Mouse (Mus musculus) neural tube, embryonic 12.5 days (tissue): ENCODE data around the gene Gtf2ird2. TPM values are rescaled to one million over a fixed set of nuclear protein-coding genes. Genes with fewer than 3 reads are reported as not detected.

ENCODE experiments used
- ATAC-seq: fragments of 200-750 bp; cut with Nextera tagmentation; 2 replicates; pipeline ENCODE4 v1.8.0; 2017; ENCODE audit warnings: low read depth, mild to moderate bottlenecking, moderate TSS enrichment, moderate library complexity; ENCODE audit not compliant: low FRiP score
- H3K27ac ChIP-seq: fragments of 300-500 bp; sonication (generic); 2 replicates; pipeline ENCODE4 v1.5.1; 2016
- H3K27me3 ChIP-seq: fragments of 300-500 bp; sonication (generic); replicated peaks from 2 replicates; pipeline ENCODE4 v1.6.1; 2016; ENCODE audit warnings: mild to moderate bottlenecking
- H3K36me3 ChIP-seq: fragments of 300-500 bp; sonication (generic); 2 replicates; pipeline ENCODE4 v1.6.1; 2016; ENCODE audit warnings: mild to moderate bottlenecking
- H3K4me1 ChIP-seq: fragments of 300-500 bp; sonication (generic); 2 replicates; pipeline ENCODE4 v1.6.1; 2016
- H3K4me2 ChIP-seq: fragments of 300-500 bp; sonication (generic); replicated peaks from 2 replicates; pipeline ENCODE4 v1.6.1; 2016; ENCODE audit warnings: mild to moderate bottlenecking
- H3K4me3 ChIP-seq: fragments of 300-500 bp; sonication (generic); 2 replicates; pipeline ENCODE4 v1.5.1; 2016
- H3K9ac ChIP-seq: fragments of 300-500 bp; sonication (generic); 2 replicates; pipeline ENCODE4 v1.6.1; 2016; ENCODE audit warnings: mild to moderate bottlenecking
- H3K9me3 ChIP-seq: fragments of 300-500 bp; sonication (generic); 2 replicates; pipeline ENCODE4 v1.6.1; 2016; ENCODE audit warnings: mild to moderate bottlenecking
- WGBS: fragments of 180-500 bp; shearing (Covaris S2); methylation state at CpG from one replicate; pipeline ENCODE4 v1.1.7; 2016; 5-methylcytosine and 5-hydroxymethylcytosine counted together
- polyA plus RNA-seq: library from polyadenylated mRNA; unstranded; fragments of >200 nt; fragmentation: Nextera tagmentation; extraction: Ambion mirVana; gene quantifications from 2 replicates; pipeline ENCODE4 v1.2.1, GENCODE M21; 2016

Gtf2ird2 gene
- polyA plus RNA-seq, 1 experiment from 2014 or later = 12.4 TPM

- Histone ChIP-seq H3K4me1 (no peaks in the 10 kb centered on the region), H3K9ac (no peak overlapping the region), H3K36me3 (peaks cover 97% of the 10 kb centered on the region), H3K27me3 (no peaks in the 10 kb centered on the region), H3K27ac (no peak overlapping the region), H3K4me2 (no peak overlapping the region), H3K4me3 (no peak overlapping the region), H3K9me3 (no peaks in the 10 kb centered on the region)
- ATAC-seq = no peak
- whole genome bisulfite sequencing = 84% methylated on average over 4 of the region's 4 CpGs
Observed at GRCm38 (mm10) chr5:134258395-134258794, 74.6 kb downstream of the Gtf2ird2 start.

DNA sequence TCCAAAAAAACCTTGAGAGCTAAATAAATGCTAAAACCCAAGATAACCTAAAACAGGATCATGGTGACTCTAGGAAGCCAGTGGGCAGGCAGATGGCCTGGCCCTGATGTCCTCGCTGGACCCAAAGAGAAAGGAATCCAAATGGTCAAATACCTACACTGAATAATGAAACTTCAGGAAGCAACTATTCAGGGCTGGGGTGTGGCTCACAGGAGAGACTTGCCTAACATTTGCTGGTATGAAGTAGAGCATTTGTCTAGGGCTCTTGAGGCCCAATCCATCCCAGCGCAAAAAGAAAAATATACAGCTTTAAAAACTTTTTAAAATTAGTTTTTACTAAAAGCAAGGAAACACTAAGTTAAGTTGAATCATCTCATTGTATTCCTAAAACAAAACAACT lies 75.1 kb downstream of the Gtf2ird2 start:
- H3K4me3 ChIP-seq = no peak overlapping the region
- H3K27ac ChIP-seq = no peak overlapping the region
- H3K36me3 ChIP-seq = peaks cover 97% of the 10 kb centered on the region
- ATAC-seq = no peak
- no peak overlapping the region for H3K9ac ChIP-seq
- H3K27me3 ChIP-seq = no peaks in the 10 kb centered on the region
- H3K4me2 ChIP-seq = no peak overlapping the region
- no peaks in the 10 kb centered on the region for H3K4me1 ChIP-seq
- 94% methylated on average over 2 of the region's 2 CpGs for WGBS
- H3K9me3 ChIP-seq = no peaks in the 10 kb centered on the region

GRCm38 (mm10) chr5:134260001-134260636 lies 76.3 kb downstream of the Gtf2ird2 start:
- H3K4me3 ChIP-seq = no peak overlapping the region
- H3K9me3 ChIP-seq = no peaks in the 10 kb centered on the region
- no peaks in the 10 kb centered on the region for H3K27me3 ChIP-seq
- no peak overlapping the region for H3K4me2 ChIP-seq
- no peaks in the 10 kb centered on the region for H3K4me1 ChIP-seq
- H3K27ac ChIP-seq = no peak overlapping the region
- WGBS = 87% methylated on average over 9 of the region's 9 CpGs
- H3K36me3 ChIP-seq = peaks cover 97% of the 10 kb centered on the region
- H3K9ac ChIP-seq = no peak overlapping the region
- ATAC-seq = no peak

- Histone ChIP-seq H3K9me3 (no peaks in the 10 kb centered on the region), H3K36me3 (peaks cover 88% of the 10 kb centered on the region), H3K4me3 (no peak overlapping the region), H3K27ac (no peak overlapping the region), H3K4me2 (no peak overlapping the region), H3K27me3 (no peaks in the 10 kb centered on the region), H3K4me1 (no peaks in the 10 kb centered on the region), H3K9ac (no peak overlapping the region)
- 89% methylated on average over 2 of the region's 2 CpGs for WGBS
- no peak for ATAC-seq
Observed at GRCm38 (mm10) chr5:134265890-134266289, 82.1 kb downstream of the Gtf2ird2 start.

DNA sequence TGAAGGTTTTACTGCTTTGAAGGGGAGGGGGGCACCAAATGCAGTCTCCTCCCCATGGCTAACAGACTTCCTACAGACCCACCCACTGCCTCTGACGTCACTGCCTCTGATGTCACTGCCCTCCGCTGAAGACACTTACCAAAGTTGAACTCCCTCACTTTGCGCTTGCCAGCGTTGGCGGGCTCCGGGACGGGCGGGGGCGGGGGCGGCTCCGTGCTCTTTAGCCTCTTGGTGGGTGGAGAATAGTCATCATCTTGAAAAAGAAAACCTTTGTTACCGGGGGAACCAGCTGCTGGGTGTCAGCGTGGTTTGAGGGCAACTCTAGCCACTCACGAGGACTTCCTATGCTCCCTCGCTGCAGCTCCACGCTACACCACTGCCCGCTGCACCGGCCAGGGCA lies 82.6 kb downstream of the Gtf2ird2 start:
- Histone ChIP-seq H3K9ac (no peak overlapping the region), H3K36me3 (peaks cover 88% of the 10 kb centered on the region), H3K4me2 (no peak overlapping the region), H3K9me3 (no peaks in the 10 kb centered on the region), H3K4me1 (no peaks in the 10 kb centered on the region), H3K27me3 (no peaks in the 10 kb centered on the region), H3K4me3 (no peak overlapping the region), H3K27ac (no peak overlapping the region)
- 85% methylated on average over 18 of the region's 18 CpGs for WGBS
- ATAC-seq = no peak

GRCm38 (mm10) chr5:134268751-134269150 lies 84.9 kb downstream of the Gtf2ird2 start:
- Histone ChIP-seq H3K27ac (no peak overlapping the region), H3K4me2 (no peak overlapping the region), H3K9me3 (no peaks in the 10 kb centered on the region), H3K9ac (no peak overlapping the region), H3K4me1 (no peaks in the 10 kb centered on the region), H3K36me3 (peaks cover 88% of the 10 kb centered on the region), H3K27me3 (no peaks in the 10 kb centered on the region), H3K4me3 (no peak overlapping the region)
- no peak for ATAC-seq
- 98% methylated on average over 8 of the region's 8 CpGs for WGBS

- peaks cover 86% of the 10 kb centered on the region for H3K36me3 ChIP-seq
- ATAC-seq = no peak
- 93% methylated on average over 5 of the region's 5 CpGs for WGBS
Observed at GRCm38 (mm10) chr5:134269751-134270150, 85.9 kb downstream of the Gtf2ird2 start.

GRCm38 (mm10) chr5:134270566-134270965 lies 86.7 kb downstream of the Gtf2ird2 start:
- no peak for ATAC-seq
- H3K27ac ChIP-seq = no peak overlapping the region
- H3K4me3 ChIP-seq = no peak overlapping the region
- H3K4me1 ChIP-seq = no peaks in the 10 kb centered on the region
- no peaks in the 10 kb centered on the region for H3K27me3 ChIP-seq
- 98% methylated on average over 4 of the region's 4 CpGs for WGBS
- no peak overlapping the region for H3K4me2 ChIP-seq
- no peak overlapping the region for H3K9ac ChIP-seq
- H3K36me3 ChIP-seq = peaks cover 86% of the 10 kb centered on the region
- H3K9me3 ChIP-seq = no peaks in the 10 kb centered on the region

More at GRCm38 (mm10) chr5:134269751-134270150, 85.9 kb downstream of the Gtf2ird2 start:
- H3K4me3 ChIP-seq = no peak overlapping the region
- no peaks in the 10 kb centered on the region for H3K4me1 ChIP-seq
- no peaks in the 10 kb centered on the region for H3K9me3 ChIP-seq
- no peak overlapping the region for H3K4me2 ChIP-seq
- no peak overlapping the region for H3K27ac ChIP-seq
- H3K9ac ChIP-seq = no peak overlapping the region
- no peaks in the 10 kb centered on the region for H3K27me3 ChIP-seq

DNA sequence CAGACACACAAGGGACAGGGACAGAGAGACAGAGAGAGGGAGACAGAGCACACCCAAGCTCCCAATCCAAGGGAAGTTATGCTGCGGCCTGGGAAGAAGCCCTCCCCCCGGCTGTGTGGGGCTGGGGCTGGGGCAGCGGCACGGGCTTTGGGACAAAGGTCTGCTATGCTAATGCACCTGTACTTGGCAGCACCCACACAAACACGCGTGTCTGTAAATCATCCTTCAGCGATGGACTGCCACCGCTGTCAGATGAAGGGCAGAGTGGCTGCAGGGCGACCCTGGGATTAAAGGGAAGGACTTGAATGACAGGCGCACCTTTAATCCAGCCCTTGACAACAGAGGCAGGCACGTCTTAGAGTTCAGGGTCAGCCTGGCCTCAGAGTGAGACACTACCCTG lies 87.6 kb downstream of the Gtf2ird2 start:
- Histone ChIP-seq H3K36me3 (peaks cover 87% of the 10 kb centered on the region), H3K4me1 (no peaks in the 10 kb centered on the region), H3K9ac (no peak overlapping the region), H3K9me3 (no peaks in the 10 kb centered on the region), H3K27me3 (no peaks in the 10 kb centered on the region), H3K4me2 (no peak overlapping the region), H3K27ac (no peak overlapping the region), H3K4me3 (no peak overlapping the region)
- no peak for ATAC-seq
- WGBS = 89% methylated on average over 11 of the region's 11 CpGs

- no peak overlapping the region for H3K4me3 ChIP-seq
- H3K27ac ChIP-seq = no peak overlapping the region
- no peaks in the 10 kb centered on the region for H3K4me1 ChIP-seq
- no peak overlapping the region for H3K4me2 ChIP-seq
- 88% methylated on average over 11 of the region's 11 CpGs for WGBS
- no peaks in the 10 kb centered on the region for H3K27me3 ChIP-seq
- peaks cover 89% of the 10 kb centered on the region for H3K36me3 ChIP-seq
- H3K9ac ChIP-seq = no peak overlapping the region
- H3K9me3 ChIP-seq = no peaks in the 10 kb centered on the region
- no peak for ATAC-seq
Observed at GRCm38 (mm10) chr5:134272761-134273160, 88.9 kb downstream of the Gtf2ird2 start.

GRCm38 (mm10) chr5:134273761-134274160 lies 89.9 kb downstream of the Gtf2ird2 start:
- H3K4me1 ChIP-seq = no peaks in the 10 kb centered on the region
- H3K36me3 ChIP-seq = peaks cover 89% of the 10 kb centered on the region
- H3K27me3 ChIP-seq = no peaks in the 10 kb centered on the region
- no peak overlapping the region for H3K9ac ChIP-seq
- 91% methylated on average over 8 of the region's 8 CpGs for WGBS
- ATAC-seq = no peak
- H3K27ac ChIP-seq = no peak overlapping the region
- H3K9me3 ChIP-seq = no peaks in the 10 kb centered on the region
- H3K4me3 ChIP-seq = no peak overlapping the region
- no peak overlapping the region for H3K4me2 ChIP-seq
